Mouse (Mus musculus): Measurements from ENCODE around the gene Txnl4b.
A peak's percentile ranks its signal among the peaks of the same experiment; 100 is the strongest.

Gene Txnl4b

GRCm38 (mm10) chr8:109565498-109566333 is at the start of gene Txnl4b, which contains the start of gene Dhx38:
TSS of gene Txnl4b (plus strand) at chr8:109565892.
TSS of gene Dhx38 (minus strand) at chr8:109565861.
- Histone ChIP-seq H3K27me3 (ENCODE audit: control insufficient read depth, insufficient read depth, low read length, poor library complexity, severe bottlenecking) (no peaks in the 10 kb centered on the region), H3K36me3 (ENCODE audit: control insufficient read depth, insufficient read depth, low read length, poor library complexity, severe bottlenecking) (peaks cover 2% of the 10 kb centered on the region; the same call in 1 of the 2 replicates)
- peak; percentile 100 for DNase-seq (ENCODE audit: low read depth, low spot score)

GRCm38 (mm10) chr8:109524008-109524407 is 41.7 kb upstream of the Txnl4b start:
- no peaks in the 10 kb centered on the region for H3K36me3 ChIP-seq (ENCODE audit: control insufficient read depth, insufficient read depth, low read length, poor library complexity, severe bottlenecking)
- no peaks in the 10 kb centered on the region for H3K27me3 ChIP-seq (ENCODE audit: control insufficient read depth, insufficient read depth, low read length, poor library complexity, severe bottlenecking)
- DNase-seq (ENCODE audit: low read depth, low spot score): no peak

GRCm38 (mm10) chr8:109535140-109535990 is 30.3 kb upstream of the Txnl4b start:
- no peaks in the 10 kb centered on the region for H3K27me3 ChIP-seq (ENCODE audit: control insufficient read depth, insufficient read depth, low read length, poor library complexity, severe bottlenecking)
- no peaks in the 10 kb centered on the region for H3K36me3 ChIP-seq (ENCODE audit: control insufficient read depth, insufficient read depth, low read length, poor library complexity, severe bottlenecking)
- peak; percentile 55 for DNase-seq (ENCODE audit: low read depth, low spot score)

- Histone ChIP-seq H3K27me3 (ENCODE audit: control insufficient read depth, insufficient read depth, low read length, poor library complexity, severe bottlenecking) (no peaks in the 10 kb centered on the region), H3K36me3 (ENCODE audit: control insufficient read depth, insufficient read depth, low read length, poor library complexity, severe bottlenecking) (no peaks in the 10 kb centered on the region)
- peak; percentile 71 for DNase-seq (ENCODE audit: low read depth, low spot score)
These were observed 29.0 kb upstream of the Txnl4b start for GRCm38 (mm10) chr8:109536703-109537102.

- DNase-seq (ENCODE audit: low read depth, low spot score): no peak
- Histone ChIP-seq H3K36me3 (ENCODE audit: control insufficient read depth, insufficient read depth, low read length, poor library complexity, severe bottlenecking) (peaks cover 2% of the 10 kb centered on the region; the same call in 1 of the 2 replicates), H3K27me3 (ENCODE audit: control insufficient read depth, insufficient read depth, low read length, poor library complexity, severe bottlenecking) (no peaks in the 10 kb centered on the region)
These were observed 23.5 kb upstream of the Txnl4b start for GRCm38 (mm10) chr8:109542165-109542564.

GRCm38 (mm10) chr8:109542748-109543519 is 22.8 kb upstream of the Txnl4b start:
- no peak for DNase-seq (ENCODE audit: low read depth, low spot score)
- H3K36me3 ChIP-seq (ENCODE audit: control insufficient read depth, insufficient read depth, low read length, poor library complexity, severe bottlenecking): peaks cover 5% of the 10 kb centered on the region
- H3K27me3 ChIP-seq (ENCODE audit: control insufficient read depth, insufficient read depth, low read length, poor library complexity, severe bottlenecking): no peaks in the 10 kb centered on the region

- no peak for DNase-seq (ENCODE audit: low read depth, low spot score)
- no peaks in the 10 kb centered on the region for H3K27me3 ChIP-seq (ENCODE audit: control insufficient read depth, insufficient read depth, low read length, poor library complexity, severe bottlenecking)
- H3K36me3 ChIP-seq (ENCODE audit: control insufficient read depth, insufficient read depth, low read length, poor library complexity, severe bottlenecking): peaks cover 11% of the 10 kb centered on the region
These were observed 21.6 kb upstream of the Txnl4b start for GRCm38 (mm10) chr8:109544049-109544448.

- DNase-seq (ENCODE audit: low read depth, low spot score): peak; percentile 32
- no peaks in the 10 kb centered on the region for H3K27me3 ChIP-seq (ENCODE audit: control insufficient read depth, insufficient read depth, low read length, poor library complexity, severe bottlenecking)
- H3K36me3 ChIP-seq (ENCODE audit: control insufficient read depth, insufficient read depth, low read length, poor library complexity, severe bottlenecking): peaks cover 24% of the 10 kb centered on the region
These were observed 14.0 kb upstream of the Txnl4b start for GRCm38 (mm10) chr8:109551663-109552062.

GRCm38 (mm10) chr8:109563881-109564280 is 1.8 kb upstream of the Txnl4b start:
- H3K27me3 ChIP-seq (ENCODE audit: control insufficient read depth, insufficient read depth, low read length, poor library complexity, severe bottlenecking): no peaks in the 10 kb centered on the region
- peaks cover 2% of the 10 kb centered on the region; the same call in 1 of the 2 replicates for H3K36me3 ChIP-seq (ENCODE audit: control insufficient read depth, insufficient read depth, low read length, poor library complexity, severe bottlenecking)
- DNase-seq (ENCODE audit: low read depth, low spot score): peak; percentile 32

GRCm38 (mm10) chr8:109564766-109565165 is 926 bp upstream of the Txnl4b start:
- Histone ChIP-seq H3K36me3 (ENCODE audit: control insufficient read depth, insufficient read depth, low read length, poor library complexity, severe bottlenecking) (no peaks in the 10 kb centered on the region; the same call in 1 of the 2 replicates), H3K27me3 (ENCODE audit: control insufficient read depth, insufficient read depth, low read length, poor library complexity, severe bottlenecking) (no peaks in the 10 kb centered on the region)
- no peak for DNase-seq (ENCODE audit: low read depth, low spot score)

- peaks cover 7% of the 10 kb centered on the region; the same call in 1 of the 2 replicates for H3K36me3 ChIP-seq (ENCODE audit: control insufficient read depth, insufficient read depth, low read length, poor library complexity, severe bottlenecking)
- DNase-seq (ENCODE audit: low read depth, low spot score): no peak
These were observed 5.4 kb downstream of the Txnl4b start for GRCm38 (mm10) chr8:109571139-109571538.

GRCm38 (mm10) chr8:109576311-109576710 is 10.6 kb downstream of the Txnl4b start:
- peaks cover 5% of the 10 kb centered on the region; the same call in 1 of the 2 replicates for H3K36me3 ChIP-seq (ENCODE audit: control insufficient read depth, insufficient read depth, low read length, poor library complexity, severe bottlenecking)
- no peak for DNase-seq (ENCODE audit: low read depth, low spot score)
- no peaks in the 10 kb centered on the region for H3K27me3 ChIP-seq (ENCODE audit: control insufficient read depth, insufficient read depth, low read length, poor library complexity, severe bottlenecking)

More at GRCm38 (mm10) chr8:109571139-109571538, 5.4 kb downstream of the Txnl4b start:
- H3K27me3 ChIP-seq (ENCODE audit: control insufficient read depth, insufficient read depth, low read length, poor library complexity, severe bottlenecking): no peaks in the 10 kb centered on the region

- H3K27me3 ChIP-seq (ENCODE audit: control insufficient read depth, insufficient read depth, low read length, poor library complexity, severe bottlenecking): no peaks in the 10 kb centered on the region
- H3K36me3 ChIP-seq (ENCODE audit: control insufficient read depth, insufficient read depth, low read length, poor library complexity, severe bottlenecking): no peaks in the 10 kb centered on the region
- DNase-seq (ENCODE audit: low read depth, low spot score): no peak
These were observed 13.2 kb downstream of the Txnl4b start, which contains the start of gene Hp for GRCm38 (mm10) chr8:109578900-109579301. TSS of gene Hp (minus strand) at chr8:109579172.

- no peak for DNase-seq (ENCODE audit: low read depth, low spot score)
- Histone ChIP-seq H3K36me3 (ENCODE audit: control insufficient read depth, insufficient read depth, low read length, poor library complexity, severe bottlenecking) (no peaks in the 10 kb centered on the region), H3K27me3 (ENCODE audit: control insufficient read depth, insufficient read depth, low read length, poor library complexity, severe bottlenecking) (no peaks in the 10 kb centered on the region; the same call in 1 of the 2 replicates)
These were observed 18.6 kb downstream of the Txnl4b start for GRCm38 (mm10) chr8:109584293-109584692.
